Mouse (Mus musculus) frontal cortex, postnatal 10 days (tissue): ENCODE data around the gene Clip4.
"Not testable (repeated sequence)": the region's sequence is repeated elsewhere in the genome, so short reads cannot be mapped to it uniquely, and the experiment has no call there.

ENCODE experiments used
- DNase-seq, 2 experiments: peaks; one replicate each; pipeline ENCODE4 v3.0.0; 2022; ENCODE audit warnings: low spot score in 2 of 2, mixed read lengths in 1 of 2

The Clip4 gene

DNA sequence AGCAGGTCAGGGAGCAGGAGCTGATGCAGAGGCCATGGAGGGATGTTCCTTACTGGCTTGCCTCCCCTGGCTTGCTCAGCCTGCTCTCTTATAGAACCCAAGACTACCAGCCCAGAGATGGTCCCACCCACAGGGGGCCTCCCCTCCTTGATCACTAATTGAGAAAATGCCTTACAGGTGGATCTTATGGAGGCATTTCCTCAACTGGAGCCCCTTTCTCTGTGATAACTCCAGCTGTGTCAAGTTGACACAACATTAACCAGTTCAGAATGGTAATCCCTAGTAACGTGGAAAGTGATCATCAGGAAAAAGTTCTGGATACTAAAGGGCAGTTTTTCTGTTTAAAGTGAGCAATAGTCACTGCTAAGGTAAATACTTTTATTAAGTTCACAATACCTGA is at the start of gene Clip4:
TSS of gene Clip4 (plus strand) at position 301 of the 400 bp plus-strand sequence.
- not testable (repeated sequence) for DNase-seq

- no peak for DNase-seq
Measured at GRCm38 (mm10) chr17:71720434-71720833, 47.8 kb upstream of the Clip4 start.

- no peak for DNase-seq
Measured at GRCm38 (mm10) chr17:71721019-71721418, 47.3 kb upstream of the Clip4 start.

- no peak for DNase-seq
Measured at GRCm38 (mm10) chr17:71730655-71731054, 37.6 kb upstream of the Clip4 start.

- no peak for DNase-seq
Measured at GRCm38 (mm10) chr17:71736442-71736841, 31.8 kb upstream of the Clip4 start.

- DNase-seq = no peak
Measured at GRCm38 (mm10) chr17:71742156-71742555, 26.1 kb upstream of the Clip4 start.

DNA sequence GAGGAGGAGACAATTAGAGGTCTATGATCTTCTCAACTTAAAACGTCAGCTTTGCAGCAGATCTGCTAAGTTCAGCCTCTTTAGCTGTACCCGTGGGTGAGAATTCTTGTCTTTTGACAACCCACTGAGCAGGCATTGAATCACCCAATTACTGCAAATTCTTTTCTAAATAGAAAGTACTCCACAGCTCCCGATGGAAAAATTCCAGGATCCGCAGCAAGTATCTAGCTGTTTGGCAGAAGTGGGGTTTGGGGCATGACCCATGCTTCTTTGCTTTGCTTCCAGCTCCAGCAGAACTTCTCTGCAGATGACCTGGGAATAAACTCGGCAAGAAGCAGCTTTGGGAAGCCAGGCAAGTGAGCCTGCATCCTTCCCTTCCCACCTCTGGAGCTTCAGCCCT is 25.3 kb upstream of the Clip4 start:
- DNase-seq = no peak

GRCm38 (mm10) chr17:71746114-71746513 is 22.2 kb upstream of the Clip4 start:
- no peak for DNase-seq

- no peak for DNase-seq
Measured at GRCm38 (mm10) chr17:71747561-71747960, 20.7 kb upstream of the Clip4 start.

GRCm38 (mm10) chr17:71749616-71750168 is 18.6 kb upstream of the Clip4 start:
- DNase-seq = no peak

DNA sequence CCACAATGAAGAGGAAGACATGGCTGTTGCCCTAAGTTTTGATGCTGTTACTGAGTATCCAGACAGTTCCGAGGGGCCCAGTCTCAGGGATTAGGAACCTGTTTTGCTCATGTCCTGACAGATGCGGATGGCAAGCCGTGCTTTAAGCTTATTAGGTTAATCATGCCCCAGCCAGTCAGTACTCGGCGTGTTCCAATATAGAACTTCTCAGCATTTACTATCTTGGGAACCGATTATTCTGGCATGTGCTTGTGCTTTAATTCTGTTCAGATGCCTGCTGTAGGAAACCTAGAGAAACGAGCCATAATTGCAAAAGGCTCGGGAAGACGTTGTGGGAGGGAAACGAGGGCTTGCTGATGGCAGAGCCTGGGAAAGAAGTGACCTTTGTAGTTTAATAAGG is 15.4 kb upstream of the Clip4 start, which contains the start of gene Pcare:
TSS of gene Pcare (minus strand) at position 64 of the 400 bp plus-strand sequence.
- DNase-seq = no peak

- DNase-seq = no peak
Measured at GRCm38 (mm10) chr17:71760536-71760935, 7.7 kb upstream of the Clip4 start.

- DNase-seq = no peak
Measured at GRCm38 (mm10) chr17:71769564-71769963, 1.3 kb downstream of the Clip4 start.

- DNase-seq = no peak
Measured at GRCm38 (mm10) chr17:71770696-71771095, 2.4 kb downstream of the Clip4 start.

DNA sequence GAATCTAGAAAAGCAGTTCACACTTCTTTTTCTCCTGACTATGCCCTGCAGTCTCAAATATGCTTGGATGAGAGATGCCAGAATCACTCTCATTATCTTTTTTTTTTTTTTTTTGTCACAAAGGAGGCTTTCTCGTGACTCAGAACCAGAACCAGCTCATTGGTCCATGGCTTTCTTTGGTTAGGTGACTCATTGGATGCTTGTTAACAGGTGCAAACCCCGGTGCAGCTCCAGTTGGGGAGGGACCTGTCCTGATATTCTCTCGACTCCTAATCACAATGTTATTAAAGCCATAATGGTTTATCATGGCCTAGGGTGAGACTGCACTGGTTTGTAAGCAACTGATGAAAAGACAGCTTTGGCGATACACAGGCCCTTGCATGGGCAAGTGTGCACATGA is 5.9 kb downstream of the Clip4 start:
- no peak for DNase-seq

GRCm38 (mm10) chr17:71775279-71775678 is 7.0 kb downstream of the Clip4 start:
- no peak for DNase-seq

- DNase-seq = no peak
Measured at GRCm38 (mm10) chr17:71778696-71779095, 10.4 kb downstream of the Clip4 start.

GRCm38 (mm10) chr17:71780490-71780889 is 12.2 kb downstream of the Clip4 start:
- DNase-seq = no peak

GRCm38 (mm10) chr17:71780945-71781344 is 12.7 kb downstream of the Clip4 start:
- peak; percentile 22 to 55 for DNase-seq

DNA sequence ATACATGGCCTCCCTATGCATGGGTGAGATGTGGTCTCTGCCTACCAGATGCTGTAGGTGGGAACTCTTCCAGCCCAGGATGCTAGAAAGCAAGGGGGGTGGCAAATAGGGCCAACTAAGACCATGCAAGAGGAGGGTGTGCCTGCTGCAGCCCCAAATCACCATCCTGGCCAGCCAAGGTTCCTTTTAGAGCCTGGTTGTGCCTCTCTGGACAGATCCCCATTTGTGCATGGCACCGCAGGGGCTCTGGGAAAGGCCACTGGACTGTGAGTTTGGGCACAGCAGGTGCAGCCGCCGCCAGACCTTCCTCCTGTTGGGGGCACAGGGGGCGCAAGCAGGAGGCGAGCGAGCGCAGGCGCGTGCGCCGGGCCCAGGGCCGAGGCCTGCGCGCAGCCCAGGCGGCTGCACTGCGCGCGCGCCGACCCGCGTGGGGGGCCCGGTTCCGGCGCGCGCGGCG is 14.0 kb downstream of the Clip4 start:
- peak in 1 of 2 experiments; percentile 42 for DNase-seq

- DNase-seq = peak; percentile 22 to 46
Measured at GRCm38 (mm10) chr17:71782699-71783365, 14.6 kb downstream of the Clip4 start.

- no peak for DNase-seq
Measured at GRCm38 (mm10) chr17:71783366-71783735, 15.1 kb downstream of the Clip4 start.

GRCm38 (mm10) chr17:71786456-71786855 is 18.2 kb downstream of the Clip4 start:
- DNase-seq = no peak

DNA sequence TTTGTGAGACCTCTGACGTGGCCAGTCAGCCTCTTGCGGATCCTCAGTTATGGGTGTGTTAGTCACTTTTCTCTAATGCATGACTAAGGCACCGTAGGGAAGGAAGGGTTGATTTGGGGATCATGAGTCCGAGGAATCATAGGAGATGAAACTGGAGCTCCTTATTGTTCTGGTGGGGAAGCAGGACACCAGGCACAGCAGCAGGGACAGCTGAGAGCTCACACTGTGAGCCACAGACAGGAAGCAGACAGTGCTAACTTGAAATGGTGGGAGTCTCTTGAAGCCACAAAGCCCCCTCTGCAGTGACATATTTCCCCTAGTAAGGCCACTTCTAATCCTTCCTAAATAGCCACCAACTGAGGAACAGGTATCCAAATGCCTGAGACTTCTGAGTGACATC is 22.8 kb downstream of the Clip4 start:
- DNase-seq = no peak
